Mouse (Mus musculus) lung, adult 2 months (tissue): ENCODE results near the gene Hspb9. TPM values are rescaled to one million over a fixed set of nuclear protein-coding genes. Genes with fewer than 3 reads are reported as not detected.

Experiments used
- DNase-seq: peaks from one replicate; pipeline ENCODE4 v3.0.0; 2022
- H3K4me1 ChIP-seq: fragments of 200-500 bp; 2 replicates; pipeline ENCODE4 v1.6.1; 2011; ENCODE audit warnings: low read length; ENCODE audit not compliant: control insufficient read depth, insufficient read depth
- H3K4me3 ChIP-seq: fragments of 200-500 bp; replicated peaks from 2 replicates; pipeline ENCODE3; 2011; ENCODE audit warnings: low read depth, mild to moderate bottlenecking, control low read depth, low read length; ENCODE audit errors: extremely low read depth
- CTCF ChIP-seq: fragments of 200-500 bp; IDR thresholded peaks from 2 replicates; pipeline ENCODE4 v1.5.1; 2011; ENCODE audit warnings: mild to moderate bottlenecking, low read length, control low read depth; ENCODE audit not compliant: insufficient read depth
- POLR2A ChIP-seq: fragments of 200-500 bp; IDR thresholded peaks from 2 replicates; pipeline ENCODE4 v1.6.1; 2011; ENCODE audit warnings: low read depth, mild to moderate bottlenecking, control low read depth, low read length, borderline replicate concordance; ENCODE audit errors: extremely low read depth
- WGBS: fragments of 180-500 bp; shearing (Covaris S2); methylation state at CpG from one replicate; pipeline ENCODE4 v1.1.7; 2018; 5-methylcytosine and 5-hydroxymethylcytosine counted together
- polyA plus RNA-seq: library from polyadenylated mRNA; depleted of rRNA; stranded (reverse); fragments of >200 nt; gene quantifications from 2 replicates; pipeline ENCODE4 v1.2.3, GENCODE M21; 2012

The Hspb9 gene
- polyA plus RNA-seq, 1 experiment = 0.36 TPM

DNA sequence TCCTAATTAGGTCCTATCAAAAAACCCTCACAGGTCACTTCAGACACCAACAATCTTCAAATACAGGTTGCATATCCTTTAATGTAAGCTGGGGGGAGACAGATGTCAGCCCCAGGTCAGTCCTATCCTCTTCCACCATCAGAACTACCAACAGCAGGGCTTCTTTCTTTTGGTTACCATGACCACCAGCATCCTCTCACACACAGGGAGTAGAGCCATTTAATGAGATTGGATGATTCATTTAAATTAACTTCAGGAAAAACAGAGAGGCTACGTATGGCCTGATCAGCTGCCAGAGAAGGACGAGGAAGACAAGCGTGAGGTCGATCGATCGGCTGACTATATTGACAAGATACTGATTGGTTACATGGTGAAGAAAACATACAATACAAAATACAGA lies 1.3 kb downstream of the Hspb9 start:
- H3K4me1 ChIP-seq = peaks cover 19% of the 10 kb centered on the region
- DNase-seq = no peak
- no peak overlapping the region for H3K4me3 ChIP-seq
- TF ChIP-seq CTCF = no peak
- no peak for TF ChIP-seq POLR2A
- WGBS = 94% methylated on average over 6 of the region's 6 CpGs

DNA sequence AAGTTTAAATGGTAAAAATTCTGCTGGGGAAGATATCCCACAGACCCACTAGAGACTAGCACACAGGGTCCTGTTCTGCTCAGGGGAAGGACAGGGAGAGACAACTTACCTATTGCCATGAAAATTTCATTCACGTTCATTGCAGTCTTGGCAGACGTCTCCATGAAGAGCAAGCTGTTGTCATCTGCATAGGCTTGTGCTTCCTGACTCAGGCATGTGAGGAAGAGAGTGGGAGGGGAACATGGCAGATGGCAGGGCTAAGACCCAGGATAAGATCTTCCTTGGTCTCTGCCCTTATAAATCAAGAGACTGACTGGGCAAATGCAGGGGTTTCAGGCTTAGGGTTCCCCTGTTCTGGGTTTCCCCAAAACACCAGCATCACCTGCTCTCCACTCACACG lies 3.0 kb downstream of the Hspb9 start:
- 74% methylated on average over 3 of the region's 3 CpGs for WGBS
- TF ChIP-seq CTCF (no peak), POLR2A (no peak)
- DNase-seq = no peak
- Histone ChIP-seq H3K4me1 (peaks cover 30% of the 10 kb centered on the region), H3K4me3 (no peak overlapping the region)

DNA sequence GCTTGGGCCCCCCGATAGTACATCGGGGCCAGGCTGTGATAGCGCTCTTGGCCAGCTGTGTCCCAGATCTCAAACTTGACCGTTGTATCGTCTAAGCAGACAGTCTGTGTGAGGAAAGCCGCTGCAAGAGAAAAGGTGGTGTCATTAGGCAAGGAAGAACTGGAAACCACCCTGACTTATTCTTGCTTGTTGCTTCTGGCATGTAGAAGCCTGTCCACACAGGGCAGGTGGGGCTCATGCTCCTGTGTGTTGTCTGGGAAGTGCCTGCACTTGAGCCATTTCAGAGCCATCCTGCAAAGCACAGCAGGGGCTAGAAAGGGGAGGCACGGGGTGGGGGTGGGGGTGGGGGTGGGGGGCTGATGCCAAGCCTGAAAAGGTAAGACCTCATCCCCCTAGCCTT lies 4.8 kb downstream of the Hspb9 start:
- WGBS = 94% methylated on average over 7 of the region's 7 CpGs
- no peak for DNase-seq
- peaks cover 30% of the 10 kb centered on the region for H3K4me1 ChIP-seq
- no peak overlapping the region for H3K4me3 ChIP-seq
- TF ChIP-seq CTCF = no peak
- no peak for TF ChIP-seq POLR2A

GRCm38 (mm10) chr11:100718866-100719265 lies 5.2 kb downstream of the Hspb9 start:
- WGBS = 82% methylated on average over 4 of the region's 4 CpGs
- no peak overlapping the region for H3K4me3 ChIP-seq
- TF ChIP-seq POLR2A (no peak), CTCF (no peak)
- DNase-seq = no peak
- peaks cover 30% of the 10 kb centered on the region for H3K4me1 ChIP-seq

GRCm38 (mm10) chr11:100719312-100719711 lies 5.7 kb downstream of the Hspb9 start:
- WGBS = 75% methylated on average over 3 of the region's 3 CpGs
- DNase-seq = no peak
- Histone ChIP-seq H3K4me1 (peaks cover 30% of the 10 kb centered on the region), H3K4me3 (no peak overlapping the region)
- no peak for TF ChIP-seq CTCF
- no peak for TF ChIP-seq POLR2A

DNA sequence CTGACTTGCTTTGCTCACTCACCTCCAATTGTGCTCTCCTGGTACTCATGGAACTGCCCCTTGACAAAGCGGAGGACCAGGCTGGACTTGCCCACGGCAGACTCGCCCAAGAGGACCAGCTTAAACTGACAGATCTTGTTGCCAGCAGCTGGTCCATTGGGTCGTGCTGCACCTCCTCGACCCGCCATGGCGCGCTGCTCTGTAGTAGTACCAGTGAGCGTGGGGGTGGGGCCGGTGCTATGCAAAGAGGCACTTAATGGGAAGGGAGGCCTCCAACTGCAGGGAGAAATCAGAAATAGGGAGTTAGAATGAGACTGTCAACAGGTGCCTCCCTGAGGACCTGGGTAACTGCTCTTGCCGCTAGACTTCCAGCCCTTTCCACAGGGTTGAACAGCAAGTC lies 6.2 kb downstream of the Hspb9 start:
- 67% methylated on average over 11 of the region's 11 CpGs for WGBS

GRCm38 (mm10) chr11:100720345-100720744 lies 6.7 kb downstream of the Hspb9 start:
- 26% methylated on average over 5 of the region's 5 CpGs for WGBS
- Histone ChIP-seq H3K4me3 (no peak overlapping the region), H3K4me1 (peaks cover 35% of the 10 kb centered on the region)
- no peak for DNase-seq
- no peak for TF ChIP-seq CTCF
- TF ChIP-seq POLR2A = no peak

More for the DNA sequence above, 6.2 kb downstream of the Hspb9 start:
- peaks cover 31% of the 10 kb centered on the region for H3K4me1 ChIP-seq
- DNase-seq = no peak
- H3K4me3 ChIP-seq = no peak overlapping the region
- no peak for TF ChIP-seq POLR2A

- Histone ChIP-seq H3K4me1 (peaks cover 40% of the 10 kb centered on the region), H3K4me3 (no peak overlapping the region)
- TF ChIP-seq POLR2A = no peak
- no peak for TF ChIP-seq CTCF
- DNase-seq = no peak
- 27% methylated on average over 4 of the region's 4 CpGs for WGBS
Observed at GRCm38 (mm10) chr11:100721254-100721653, 7.6 kb downstream of the Hspb9 start.

- H3K4me3 ChIP-seq = no peak overlapping the region
- 29% methylated on average over 8 of the region's 8 CpGs for WGBS
- peaks cover 40% of the 10 kb centered on the region for H3K4me1 ChIP-seq
- no peak for DNase-seq
- TF ChIP-seq POLR2A (no peak), CTCF (no peak)
Observed at GRCm38 (mm10) chr11:100721776-100722492, 8.3 kb downstream of the Hspb9 start.

DNA sequence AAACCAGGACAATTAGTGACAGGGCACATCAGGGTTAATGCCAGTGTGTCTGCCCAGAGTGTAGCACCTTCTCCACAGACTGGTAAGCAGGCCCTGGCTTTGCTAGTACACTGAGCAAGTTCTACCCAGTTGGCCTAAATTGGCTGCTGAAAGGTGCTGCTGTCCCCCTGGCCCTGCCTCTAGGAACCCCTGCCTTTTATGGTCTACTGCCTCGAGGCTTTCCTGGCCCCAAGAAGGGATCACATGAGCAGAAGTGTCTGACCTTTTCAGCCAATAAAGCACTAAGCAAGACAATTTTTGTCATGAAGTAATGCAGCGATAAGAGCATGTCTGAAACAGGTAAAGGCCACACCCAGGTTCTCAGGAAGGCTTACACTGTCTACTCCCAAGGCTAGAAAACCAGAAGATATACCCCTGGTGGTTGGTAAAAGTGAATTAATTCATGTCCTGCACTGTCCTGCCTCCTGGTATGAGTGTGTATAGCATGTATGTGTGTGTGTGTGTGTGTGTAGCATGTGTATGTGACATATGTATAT lies 8.9 kb downstream of the Hspb9 start:
- no peak for TF ChIP-seq POLR2A
- H3K4me1 ChIP-seq = peaks cover 44% of the 10 kb centered on the region
- H3K4me3 ChIP-seq = no peak overlapping the region
- DNase-seq = no peak
- WGBS = 29% methylated on average over 2 of the region's 2 CpGs
